Mouse (Mus musculus) myocyte (in vitro differentiated cells): ENCODE results near the gene Sf3a1.

Source experiments
- MAX ChIP-seq: IDR thresholded peaks from one replicate; pipeline ENCODE4 v1.6.1; 2011; ENCODE audit warnings: low read depth, mild to moderate bottlenecking, control low read depth
- MYOD1 ChIP-seq, 3 experiments: IDR thresholded peaks; one replicate each; pipeline ENCODE4 v1.6.1; 2011; ENCODE audit warnings: control low read depth in 2 of 3, low read depth in 2 of 3, mild to moderate bottlenecking in 2 of 3, moderate library complexity in 1 of 3; ENCODE audit not compliant: insufficient read length in 2 of 3, control insufficient read depth in 1 of 3
- POLR2A ChIP-seq: IDR thresholded peaks from one replicate; pipeline ENCODE4 v1.6.1; 2011; ENCODE audit warnings: low read depth, mild to moderate bottlenecking, control low read depth, moderate library complexity; ENCODE audit not compliant: insufficient read length
- USF1 ChIP-seq: IDR thresholded peaks from one replicate; pipeline ENCODE4 v1.6.1; 2011; ENCODE audit warnings: low read depth, mild to moderate bottlenecking, control low read depth, moderate library complexity

- TF ChIP-seq POLR2A (no peak), MAX (no peak), MYOD1 (IDR thresholded peaks at IDR 0.05; ENCODE audit: control insufficient read depth in 1 of 3, insufficient read length in 2 of 3, low read depth in 2 of 3) (no peak), USF1 (no peak)
Observed at GRCm38 (mm10) chr11:4141505-4141904, 18.6 kb upstream of the Sf3a1 start.
